ENCODE assay signal across 8 mouse cellular contexts in genomic region chr12:114493500-114494031, GRCm38 (mm10).
A peak's percentile ranks its signal among the peaks of the same experiment; 100 is the strongest.
DNase-seq lines count a peak whose midpoint lies in the region; ATAC-seq lines count a peak whose summit lies in the region.

No protein-coding gene starts in this region.

- peak; percentile 84 for DNase-seq in 416B (ENCODE audit: low read depth)
- DNase-seq in c-Kit-positive CD71-negative TER-119-negative erythroid progenitor cells, embryonic 14.5 days (ENCODE audit: low read depth), result peak; percentile 16

- ATAC-seq in common myeloid progenitor, adult 5-6 weeks (replicated peaks; ENCODE audit: low read depth, poor library complexity, severe bottlenecking), result peak; percentile 89
- peak; percentile 95 for ATAC-seq in granulocyte monocyte progenitor cell, adult 5-6 weeks (replicated peaks; ENCODE audit: poor library complexity, severe bottlenecking)
- ATAC-seq in hematopoietic stem cell, adult 5-6 weeks (replicated peaks in 1 of 2; ENCODE audit: insufficient read depth in 1 of 2, low FRiP score in 2 of 2, low TSS enrichment in 1 of 2, low read depth in 1 of 2, poor library complexity in 2 of 2, severe bottlenecking in 2 of 2), result peak; percentile 56 to 58; a peak in 3 of 4 replicates
- ATAC-seq in megakaryocyte, adult 5-6 weeks (ENCODE audit: poor library complexity, severe bottlenecking), result peak; percentile 38; the same call in 1 of the 2 replicates
- ATAC-seq in megakaryocyte progenitor cell, adult 5-6 weeks (replicated peaks; ENCODE audit: poor library complexity), result peak; percentile 74
- ATAC-seq in megakaryocyte-erythroid progenitor cell, adult 5-6 weeks (replicated peaks; ENCODE audit: low FRiP score, low TSS enrichment, poor library complexity, severe bottlenecking), result peak; percentile 50; the same call in 1 of the 2 replicates

Comparison
In these comparisons a context has a peak if more than half of its experiments do, and no peak if none do; other contexts are left out.
1. Peak in every context shown above with its lines: DNase-seq and ATAC-seq.
2. ATAC-seq: peak in every context shown above with its lines; median percentile 95 in granulocyte monocyte progenitor cell, adult 5-6 weeks; 89 in common myeloid progenitor, adult 5-6 weeks; 74 in megakaryocyte progenitor cell, adult 5-6 weeks; 57 in hematopoietic stem cell, adult 5-6 weeks; 50 in megakaryocyte-erythroid progenitor cell, adult 5-6 weeks; 38 in megakaryocyte, adult 5-6 weeks.